Mouse (Mus musculus) ZHBTc4 (cell line): Measurements from ENCODE around the gene Oma1.

Experiments used
- DNase-seq: peaks from one replicate; pipeline ENCODE4 v3.0.0-alpha.2; 2011; ENCODE audit warnings: low read depth, low spot score

Gene Oma1

GRCm38 (mm10) chr4:103313587-103314525 is at the start of gene Oma1:
TSS of gene Oma1 (plus strand) at chr4:103313812.
- peak; percentile 99 for DNase-seq

DNA sequence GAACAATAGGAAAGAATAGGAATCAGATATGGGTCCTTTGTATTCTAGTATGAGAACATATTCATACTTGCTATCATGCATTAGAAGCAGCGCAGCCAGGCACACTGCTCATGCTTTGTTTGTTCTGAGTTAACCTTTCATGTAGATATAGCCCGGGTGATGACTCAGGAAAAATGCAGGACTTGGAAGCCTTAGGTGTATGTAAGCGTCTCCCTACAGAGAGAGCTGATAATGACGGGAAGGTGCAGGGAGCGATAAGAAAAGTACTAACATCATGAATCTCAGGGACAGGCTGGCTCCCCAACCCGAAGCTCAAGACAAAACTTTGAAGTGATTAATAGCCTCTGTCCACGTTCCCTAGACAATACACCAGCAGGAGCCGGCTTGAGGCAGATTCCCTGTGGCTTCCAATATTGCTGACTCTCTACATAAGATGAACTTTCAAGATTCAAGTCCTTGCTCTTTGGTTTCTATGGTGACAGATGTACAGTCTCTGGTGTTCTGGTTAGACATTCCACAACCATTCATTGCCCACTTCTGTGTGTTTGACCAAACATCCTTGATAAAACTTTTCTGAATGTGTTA is 49.7 kb upstream of the Oma1 start:
- DNase-seq: no peak

DNA sequence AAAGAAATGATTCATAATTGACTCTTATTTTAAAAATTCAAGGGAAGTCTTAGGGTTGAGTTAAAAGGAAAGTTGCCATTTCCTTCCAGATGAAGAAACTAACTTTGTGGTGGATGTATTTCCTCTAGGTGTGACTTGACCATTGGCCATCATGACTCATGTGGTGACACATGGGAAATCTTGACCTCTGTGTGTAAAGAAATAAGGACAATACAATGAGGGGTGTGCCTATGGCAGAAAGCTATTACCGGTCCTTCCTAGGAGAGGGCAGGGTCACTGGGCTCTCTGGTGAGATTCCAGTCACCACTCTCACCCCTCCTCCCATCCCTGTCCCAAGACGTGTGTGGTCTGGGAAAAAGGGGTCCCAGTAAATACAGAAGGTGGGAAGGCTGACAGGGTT is 48.4 kb upstream of the Oma1 start:
- DNase-seq: no peak

GRCm38 (mm10) chr4:103269336-103269735 is 44.3 kb upstream of the Oma1 start:
- peak; percentile 60 for DNase-seq

DNA sequence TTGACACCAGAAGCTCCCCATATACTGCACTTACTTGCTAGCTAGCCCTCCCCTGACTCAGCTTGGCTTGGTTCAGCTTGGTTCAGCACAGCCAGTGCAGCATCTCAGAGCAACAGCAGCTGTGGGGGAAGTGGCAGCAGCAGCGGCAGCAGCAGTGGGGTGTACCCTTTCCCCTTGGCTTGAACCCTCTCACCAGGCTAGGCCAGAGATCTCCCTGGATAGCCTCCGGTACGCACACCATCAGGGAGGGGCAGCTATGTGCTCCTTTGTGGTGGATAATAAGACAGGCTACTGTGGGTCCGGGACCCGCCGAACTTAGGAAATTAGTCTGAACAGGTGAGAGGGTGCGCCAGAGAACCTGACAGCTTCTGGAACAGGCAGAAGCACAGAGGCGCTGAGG is 40.6 kb upstream of the Oma1 start:
- DNase-seq: peak; percentile 72

- no peak for DNase-seq
These were observed 25.3 kb upstream of the Oma1 start for GRCm38 (mm10) chr4:103288342-103288741.

GRCm38 (mm10) chr4:103290763-103291162 is 22.8 kb upstream of the Oma1 start, which contains the start of gene 4921539E11Rik:
TSS of gene 4921539E11Rik (minus strand) at chr4:103290863.
- no peak for DNase-seq

- no peak for DNase-seq
These were observed 14.3 kb upstream of the Oma1 start for GRCm38 (mm10) chr4:103299342-103299741.

- DNase-seq: no peak
These were observed 9.8 kb upstream of the Oma1 start for GRCm38 (mm10) chr4:103303851-103304250.

DNA sequence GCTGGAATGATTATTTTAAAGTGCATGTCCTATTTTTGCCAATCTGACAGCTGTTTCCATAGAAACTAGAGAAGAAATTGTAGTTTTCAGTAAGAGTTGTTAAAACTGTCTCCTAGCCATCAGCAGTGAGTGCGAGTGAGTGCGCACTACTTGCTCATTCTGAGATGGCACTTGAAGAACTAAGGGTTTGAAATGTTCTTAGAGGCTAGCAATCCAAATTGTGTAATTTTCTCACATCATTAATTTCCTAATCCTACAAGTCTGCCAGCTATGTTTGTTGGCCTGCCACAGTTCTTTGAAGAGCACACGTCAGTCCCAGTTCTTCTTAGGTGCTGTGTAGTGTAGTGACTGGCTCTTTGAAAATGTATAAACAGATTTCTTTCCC is 906 bp downstream of the Oma1 start:
- DNase-seq: no peak

DNA sequence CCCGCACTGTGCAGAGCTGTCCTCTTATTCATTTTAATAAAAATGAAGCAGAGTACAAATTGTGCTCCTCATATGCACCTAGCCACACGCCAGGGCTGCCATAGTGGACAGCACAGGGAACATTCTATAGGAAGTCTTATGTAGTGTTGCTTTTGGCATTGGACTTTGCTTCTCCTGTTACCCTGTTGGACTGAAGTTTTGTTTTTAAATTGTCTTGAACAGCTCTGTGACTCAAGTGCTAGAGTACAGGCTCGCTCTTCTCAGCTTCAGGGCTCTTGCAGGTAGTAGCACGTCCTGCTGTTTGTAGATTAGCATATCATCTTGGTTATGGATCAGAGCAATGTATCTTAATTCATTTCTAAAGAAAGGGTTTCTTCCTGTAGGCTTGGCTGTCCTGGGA is 2.2 kb downstream of the Oma1 start:
- no peak for DNase-seq

DNA sequence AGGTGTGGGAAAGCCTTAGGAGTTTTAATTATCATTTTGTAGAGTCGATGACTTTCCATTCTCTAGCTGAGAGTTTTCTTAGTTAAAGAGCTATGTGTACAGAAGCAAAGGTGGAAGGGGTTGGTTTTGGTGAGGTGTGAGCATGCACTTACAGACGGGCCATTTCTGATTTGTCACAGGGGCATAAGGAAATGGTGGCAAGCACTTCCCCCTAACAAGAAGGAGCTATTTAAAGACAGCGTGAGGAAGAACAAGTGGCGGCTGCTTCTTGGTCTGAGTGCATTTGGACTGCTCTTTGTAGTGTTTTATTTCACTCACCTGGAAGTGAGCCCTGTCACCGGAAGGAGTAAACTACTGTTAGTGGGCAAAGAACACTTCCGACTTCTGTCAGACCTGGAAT is 7.8 kb downstream of the Oma1 start:
- DNase-seq: no peak

DNA sequence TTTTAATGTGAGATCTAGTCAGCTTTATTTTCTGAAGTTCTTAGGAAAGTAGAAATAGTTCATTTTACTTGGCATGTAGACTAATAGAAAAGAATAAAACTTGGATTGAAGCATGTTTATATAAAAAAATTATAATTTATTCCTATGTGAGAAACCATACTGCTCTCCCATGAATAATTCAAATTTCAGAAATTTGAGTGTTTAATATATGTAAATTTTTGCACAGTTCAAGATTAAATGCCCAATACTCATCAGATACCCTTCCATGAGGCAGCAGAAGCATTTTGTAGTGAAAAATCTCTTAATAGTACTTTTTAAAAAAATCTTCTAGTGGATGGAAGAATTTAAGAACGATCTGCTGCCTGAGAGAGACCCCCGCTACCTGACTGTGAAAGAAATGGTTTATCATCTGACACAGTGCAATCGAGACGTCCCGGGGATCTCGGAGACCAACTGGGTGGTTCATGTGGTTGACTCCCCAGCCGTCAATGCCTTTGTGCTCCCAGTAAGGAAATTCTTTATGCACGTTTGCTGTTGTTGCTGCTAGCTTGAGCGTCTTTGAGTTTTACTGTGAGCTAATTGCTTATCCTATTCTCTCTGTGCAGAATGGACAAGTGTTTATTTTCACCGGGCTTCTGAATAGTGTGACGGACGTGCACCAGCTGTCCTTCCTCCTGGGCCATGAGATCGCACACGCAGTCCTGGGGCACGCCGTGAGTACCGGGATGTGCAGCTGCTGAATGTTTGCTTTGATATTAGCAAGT is 11.3 kb downstream of the Oma1 start:
- DNase-seq: no peak

DNA sequence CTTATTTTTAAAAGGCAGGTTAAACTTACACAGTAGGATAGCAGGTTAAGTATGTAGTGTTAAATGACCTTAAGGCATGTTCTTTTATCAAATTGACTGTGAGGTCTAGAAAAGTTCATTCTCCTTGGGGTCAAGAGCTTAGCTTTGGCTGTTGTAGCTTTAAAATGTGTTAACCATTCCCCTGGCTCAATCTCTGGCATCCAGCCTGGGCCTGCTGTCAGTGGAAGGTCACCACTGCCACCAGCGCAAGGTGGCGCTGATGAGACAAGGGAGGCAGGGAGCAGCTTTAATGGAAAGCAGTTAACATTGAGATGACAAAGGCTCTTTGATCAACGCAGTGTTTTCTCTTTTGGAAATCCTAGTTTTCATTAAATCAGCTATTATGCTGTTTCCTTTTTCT is 13.4 kb downstream of the Oma1 start:
- DNase-seq: peak; percentile 58

- no peak for DNase-seq
These were observed 15.7 kb downstream of the Oma1 start for GRCm38 (mm10) chr4:103329348-103329747.

DNA sequence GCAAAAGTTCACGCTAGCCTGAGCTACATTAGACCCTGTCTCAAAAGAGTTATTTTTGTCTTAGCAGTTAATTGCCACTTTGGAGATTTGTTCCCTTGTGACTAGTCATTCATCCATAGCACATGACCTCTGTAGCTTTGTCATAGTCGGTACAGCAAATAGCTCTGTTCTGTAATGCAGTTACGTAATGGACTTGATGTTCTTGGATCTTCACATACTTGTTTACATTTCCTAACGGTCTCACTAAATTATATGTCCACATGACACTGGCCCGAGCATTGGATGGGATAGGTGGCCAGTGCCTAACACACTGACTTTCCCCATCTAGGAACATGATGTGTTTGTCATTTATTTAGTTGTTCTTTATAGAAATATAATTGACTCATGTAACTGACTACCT is 21.5 kb downstream of the Oma1 start:
- no peak for DNase-seq

DNA sequence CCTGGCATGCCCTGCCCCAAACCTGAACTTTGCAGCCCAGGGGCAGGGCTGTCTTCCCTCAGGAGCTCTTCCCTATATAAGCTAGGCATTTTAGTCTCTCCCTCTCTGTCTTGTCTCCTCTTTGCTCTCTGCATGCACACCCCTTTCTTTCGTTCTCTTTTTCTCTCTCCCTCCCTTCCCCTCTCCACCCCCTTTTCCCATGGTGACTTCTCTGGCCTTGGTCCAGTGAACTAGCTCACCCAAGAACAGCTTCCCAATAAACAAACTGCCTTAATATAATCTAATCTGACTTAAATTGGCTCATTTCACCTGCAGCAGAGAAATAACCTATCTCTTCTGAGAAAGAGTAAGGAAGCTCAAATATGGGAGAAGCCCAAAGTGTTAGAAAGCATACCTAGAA is 27.1 kb downstream of the Oma1 start:
- DNase-seq: no peak

DNA sequence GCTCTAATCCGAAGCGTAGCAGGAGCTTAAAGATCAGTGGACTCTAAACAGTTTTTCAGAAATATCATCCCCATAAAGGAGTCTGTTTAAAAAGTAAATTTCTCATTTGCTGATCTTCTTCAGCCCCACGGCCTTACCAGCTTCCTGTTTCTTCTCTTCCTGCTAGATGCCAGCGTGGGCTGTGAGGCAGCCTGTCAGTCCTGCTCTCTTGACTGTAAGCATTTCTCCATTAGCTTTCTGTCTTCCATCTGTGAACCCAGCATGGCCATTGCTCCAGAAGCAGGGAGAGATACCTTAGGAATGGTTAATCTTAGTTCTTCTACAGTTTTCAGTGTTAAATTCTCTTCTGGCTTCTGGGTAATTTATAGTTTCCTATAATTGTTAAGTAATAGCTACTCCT is 28.0 kb downstream of the Oma1 start:
- no peak for DNase-seq

GRCm38 (mm10) chr4:103346058-103346457 is 32.4 kb downstream of the Oma1 start:
- peak; percentile 50 for DNase-seq

- no peak for DNase-seq
These were observed 33.2 kb downstream of the Oma1 start for GRCm38 (mm10) chr4:103346849-103347248.

- peak; percentile 27 for DNase-seq
These were observed 35.6 kb downstream of the Oma1 start for GRCm38 (mm10) chr4:103349219-103349618.

GRCm38 (mm10) chr4:103352926-103353325 is 39.3 kb downstream of the Oma1 start:
- DNase-seq: no peak
